Mouse (Mus musculus) heart, postnatal 0 days (tissue): Measurements from ENCODE around the gene Snx29.

Source experiments
- CTCF ChIP-seq: IDR thresholded peaks from 2 replicates; pipeline ENCODE4 v1.5.1; 2016; ENCODE audit warnings: antibody characterized with exemption, control low read depth, low read depth
- EP300 ChIP-seq: IDR thresholded peaks from 2 replicates; pipeline ENCODE4 v1.6.1; 2016; ENCODE audit warnings: antibody characterized with exemption, low read depth

DNA sequence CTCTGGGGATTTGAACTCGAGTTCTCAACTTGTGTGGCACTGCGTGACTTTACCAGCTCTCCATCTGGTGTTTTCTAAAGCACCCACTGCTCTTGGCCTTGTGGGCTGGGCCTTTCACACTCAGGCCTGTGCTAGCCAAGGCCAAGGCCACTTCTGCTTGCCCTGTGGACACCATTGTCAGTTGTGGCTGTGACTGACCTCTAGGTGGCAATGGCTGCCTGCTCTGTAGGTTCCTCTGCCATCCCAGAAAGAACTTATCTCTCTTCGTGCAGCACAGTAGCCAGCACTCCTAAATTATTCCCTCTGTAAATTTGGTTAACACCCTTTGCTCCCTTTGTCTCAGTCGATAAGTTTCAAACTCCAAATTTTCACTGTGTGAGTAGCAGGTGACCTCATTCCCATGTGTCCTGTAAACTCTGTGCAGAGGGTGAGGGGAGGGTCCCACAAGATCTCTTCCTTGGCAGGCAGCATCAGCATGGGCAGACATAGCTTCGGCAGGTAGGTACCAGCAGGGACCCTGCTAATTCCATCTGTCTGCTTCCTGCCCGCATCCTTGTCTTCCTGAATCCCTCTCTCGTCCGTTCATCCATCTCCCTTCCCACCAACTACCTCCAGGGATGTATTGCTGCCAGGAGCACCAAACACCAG, 375.1 kb downstream of the Snx29 start:
- TF ChIP-seq CTCF (peak; percentile 84), EP300 (no peak)
